Mouse (Mus musculus): Measurements from ENCODE around the gene Cul7. TPM values are rescaled to one million over a fixed set of nuclear protein-coding genes. Genes with fewer than 3 reads are reported as not detected.
A peak's percentile ranks its signal among the peaks of the same experiment; 100 is the strongest.

The Cul7 gene
- total RNA-seq, 2 experiments from 2014 or later, result 8.8 to 14.4 TPM

DNA sequence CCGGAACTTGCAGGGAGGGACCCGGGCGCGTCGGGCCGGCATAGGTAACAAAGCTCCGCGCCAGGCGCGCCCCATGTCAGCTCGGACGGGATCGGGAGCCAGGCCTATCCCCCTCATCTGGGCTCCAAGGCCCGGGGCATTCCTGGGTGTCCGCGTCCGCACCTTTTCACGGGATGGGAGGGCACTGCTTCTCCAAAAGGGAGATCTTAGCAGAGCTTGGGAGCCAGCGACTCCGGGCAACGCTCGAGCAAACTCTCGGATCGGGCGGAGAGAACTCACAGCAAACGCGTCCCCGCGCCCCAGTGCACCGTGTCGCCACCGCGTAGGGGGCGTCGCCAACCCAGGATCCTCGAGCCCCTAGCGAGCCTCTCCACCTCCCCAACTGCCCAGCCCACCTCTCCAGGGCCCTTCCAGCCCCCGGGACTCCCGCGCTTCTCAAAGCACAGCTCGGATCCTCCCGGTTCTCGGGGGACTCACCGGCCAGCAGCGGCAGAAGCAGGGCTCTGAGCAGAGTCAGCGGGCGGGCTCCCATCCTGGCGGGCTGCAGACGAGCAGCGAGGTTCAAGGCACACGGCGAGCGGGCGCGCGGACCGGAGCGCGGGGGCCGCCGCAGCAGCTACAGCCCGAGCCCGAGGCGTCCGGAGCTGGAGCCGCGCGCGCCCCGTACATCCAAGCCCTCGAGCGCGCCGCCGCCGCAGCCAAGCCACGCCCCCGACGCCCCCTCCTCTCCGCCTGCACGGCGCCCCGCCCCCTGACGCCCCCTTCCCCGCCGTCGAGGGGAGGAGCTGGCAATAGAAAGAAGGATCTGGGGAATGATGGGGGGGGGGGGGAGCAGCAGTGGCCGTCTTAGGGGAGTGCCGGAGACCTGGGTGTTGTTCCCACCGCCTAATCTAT lies 21.1 kb upstream of the Cul7 start, which contains the start of gene Ptk7:
TSS of gene Ptk7 (minus strand) at position 714 of the 894 bp plus-strand sequence.
- peak; percentile 63 for DNase-seq

DNA sequence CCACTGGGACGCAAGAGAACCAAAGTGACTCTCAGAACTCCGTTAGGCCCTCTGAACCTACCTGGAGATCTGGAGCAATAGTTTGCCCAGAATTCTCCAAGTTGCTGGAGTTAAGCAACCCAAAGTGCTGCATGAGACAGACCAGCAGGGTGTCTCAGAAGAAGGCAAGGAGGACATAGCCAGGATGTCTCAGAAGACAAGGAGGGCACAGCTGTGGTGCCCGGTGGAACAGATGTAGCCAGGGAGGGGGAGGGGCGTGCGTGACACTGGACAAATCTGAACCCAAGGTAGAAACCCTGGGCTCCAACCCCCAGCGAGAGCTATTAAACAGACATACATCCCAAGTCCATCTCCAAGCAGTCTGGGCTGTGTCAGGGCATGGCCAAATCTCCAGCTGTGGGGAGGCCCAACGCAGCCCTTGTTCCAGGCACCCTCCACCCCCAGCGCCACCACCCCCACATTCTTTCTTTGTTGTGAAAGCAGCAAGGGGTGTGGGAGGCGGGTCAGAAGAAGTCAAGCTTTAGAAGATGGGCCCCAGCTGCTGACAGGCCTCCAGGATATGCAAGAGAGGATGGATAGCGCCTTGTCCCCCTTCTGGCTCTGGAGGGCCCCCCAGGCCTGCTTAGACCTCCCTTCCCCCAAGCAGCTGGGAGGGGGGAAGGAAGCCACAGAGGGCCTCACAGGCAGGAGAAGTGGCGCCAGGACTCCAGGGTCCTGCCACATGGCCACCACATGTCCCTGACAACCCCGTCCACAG lies 20.3 kb upstream of the Cul7 start:
- DNase-seq, result no peak

DNA sequence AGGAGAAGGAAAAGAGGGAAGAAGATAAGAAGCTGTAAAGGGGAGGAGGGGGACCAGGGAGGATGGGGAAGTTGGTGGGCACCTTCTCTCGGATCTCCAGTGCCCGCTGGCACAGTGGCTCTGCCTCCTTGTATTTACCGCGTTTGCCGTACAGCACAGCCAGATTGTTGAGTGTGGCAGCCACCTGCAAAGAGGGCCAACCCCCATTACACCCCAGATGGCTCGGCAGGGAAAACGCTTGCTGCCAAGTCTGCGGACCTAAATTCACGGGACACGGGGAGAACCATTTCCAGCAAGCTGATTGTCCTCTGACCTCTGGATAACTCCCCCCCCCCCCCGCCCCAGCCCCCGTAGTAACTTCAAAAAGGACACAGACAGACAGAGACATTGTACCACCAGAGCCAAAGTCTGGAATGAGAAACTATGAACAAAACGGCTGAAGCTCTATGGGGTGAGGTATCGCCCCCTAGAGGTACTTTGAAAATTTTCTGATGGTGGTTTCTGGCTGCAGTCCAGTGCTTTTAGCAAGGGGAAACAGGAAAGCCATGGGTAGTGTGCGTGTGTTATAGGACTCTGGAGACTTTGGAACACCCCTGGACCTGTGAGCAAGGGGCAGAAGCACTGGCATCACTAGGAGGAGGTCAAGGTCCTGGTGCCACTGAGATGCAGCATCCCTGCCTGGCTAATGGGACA lies 13.2 kb upstream of the Cul7 start:
- DNase-seq, result peak; percentile 42

DNA sequence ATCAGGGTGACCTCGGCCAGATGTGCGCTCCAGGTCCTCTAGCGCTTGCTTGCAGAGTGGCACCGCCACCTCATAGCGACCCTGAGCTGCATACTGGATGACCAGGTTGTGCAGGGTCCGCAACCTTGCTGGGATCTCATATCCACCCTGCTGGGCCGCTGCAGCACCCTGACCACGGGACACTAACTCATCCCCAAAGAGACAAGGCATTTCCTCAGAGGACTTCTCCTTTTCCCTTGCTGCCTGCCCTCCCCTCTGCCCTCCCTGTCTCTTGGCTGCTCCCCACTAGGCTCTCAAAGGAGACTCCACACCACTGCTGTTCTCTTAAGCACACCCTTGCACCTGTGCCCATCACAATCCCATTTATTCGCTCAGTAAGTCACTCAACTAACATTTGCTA lies 10.2 kb upstream of the Cul7 start:
- DNase-seq, result no peak

DNA sequence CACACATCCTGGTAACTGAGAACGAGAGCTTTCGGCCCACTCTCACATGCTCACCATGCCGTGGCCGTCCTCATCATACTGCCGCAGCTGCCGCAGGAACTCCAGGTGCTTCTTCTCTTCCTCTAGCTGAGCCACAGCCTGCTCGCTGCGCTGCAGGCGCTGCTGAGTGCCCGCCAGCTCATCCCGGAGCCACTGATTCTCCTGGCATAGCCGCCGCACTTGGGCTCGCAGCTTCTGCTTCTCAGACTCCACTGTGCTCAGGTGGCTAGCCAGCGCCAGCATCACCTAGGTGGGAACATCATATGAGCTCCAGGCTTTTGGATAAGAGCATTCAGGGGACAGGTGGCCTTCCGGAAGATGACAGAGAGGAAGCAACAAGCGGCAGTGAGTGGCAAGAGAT lies 8.1 kb upstream of the Cul7 start:
- DNase-seq, result no peak

DNA sequence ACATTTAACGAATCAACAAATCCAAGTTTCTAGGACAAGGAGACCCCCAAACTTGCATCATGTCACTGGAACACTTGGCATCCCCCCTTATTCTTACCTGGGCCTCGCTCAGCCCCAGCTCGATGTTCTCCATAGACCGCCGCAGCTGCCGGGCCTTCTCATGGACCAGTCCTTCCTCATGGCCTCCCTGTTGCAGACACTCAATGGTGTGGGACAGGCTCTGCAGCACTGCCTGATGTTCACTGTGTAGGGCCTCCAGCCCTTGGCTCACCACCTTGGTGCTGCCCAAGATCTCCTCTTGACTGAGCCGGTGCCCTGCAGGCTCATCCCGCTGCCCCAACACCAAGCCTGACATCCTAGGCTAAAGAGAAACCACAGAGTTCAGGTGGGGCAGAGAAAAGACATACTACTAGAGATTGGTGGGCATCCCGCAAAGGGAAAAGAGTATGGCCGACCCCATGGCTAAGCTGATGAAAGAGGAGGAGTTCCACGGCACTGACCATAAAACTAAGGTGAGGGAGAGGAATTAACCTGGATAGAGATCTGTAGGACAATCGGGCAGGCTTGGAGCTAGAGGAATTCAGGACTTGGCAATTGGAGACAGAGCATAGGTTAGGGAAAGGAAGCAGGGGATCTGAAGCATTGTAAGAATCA lies 5.9 kb upstream of the Cul7 start:
- DNase-seq, result no peak

DNA sequence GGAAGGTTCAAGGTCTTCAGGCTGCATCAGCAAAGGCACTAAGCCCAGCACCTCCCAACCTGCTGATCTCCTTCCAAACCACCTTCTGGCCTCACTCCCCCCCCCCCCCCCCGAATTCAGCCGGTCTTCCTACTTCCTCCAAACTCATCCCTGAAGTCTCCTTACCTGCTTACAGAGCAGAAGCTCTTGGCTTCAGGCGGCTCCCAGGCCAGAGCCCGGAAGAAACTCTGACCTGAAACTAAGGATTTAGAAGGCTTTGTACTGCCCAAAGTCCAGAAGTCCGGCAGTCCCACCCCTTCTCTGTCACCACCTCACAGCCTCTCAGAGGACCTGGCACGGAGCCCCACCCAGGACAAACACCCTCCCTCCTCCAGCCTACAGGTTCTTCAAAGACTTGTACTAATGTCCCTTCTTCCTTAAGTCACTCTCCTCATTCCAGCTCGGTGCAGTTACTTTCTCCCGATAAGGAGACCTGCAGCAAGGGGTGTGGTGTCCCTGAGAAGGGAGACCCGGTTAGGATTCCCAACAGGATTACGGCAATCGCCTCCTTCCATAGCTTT lies 5.1 kb upstream of the Cul7 start:
- DNase-seq, result no peak

DNA sequence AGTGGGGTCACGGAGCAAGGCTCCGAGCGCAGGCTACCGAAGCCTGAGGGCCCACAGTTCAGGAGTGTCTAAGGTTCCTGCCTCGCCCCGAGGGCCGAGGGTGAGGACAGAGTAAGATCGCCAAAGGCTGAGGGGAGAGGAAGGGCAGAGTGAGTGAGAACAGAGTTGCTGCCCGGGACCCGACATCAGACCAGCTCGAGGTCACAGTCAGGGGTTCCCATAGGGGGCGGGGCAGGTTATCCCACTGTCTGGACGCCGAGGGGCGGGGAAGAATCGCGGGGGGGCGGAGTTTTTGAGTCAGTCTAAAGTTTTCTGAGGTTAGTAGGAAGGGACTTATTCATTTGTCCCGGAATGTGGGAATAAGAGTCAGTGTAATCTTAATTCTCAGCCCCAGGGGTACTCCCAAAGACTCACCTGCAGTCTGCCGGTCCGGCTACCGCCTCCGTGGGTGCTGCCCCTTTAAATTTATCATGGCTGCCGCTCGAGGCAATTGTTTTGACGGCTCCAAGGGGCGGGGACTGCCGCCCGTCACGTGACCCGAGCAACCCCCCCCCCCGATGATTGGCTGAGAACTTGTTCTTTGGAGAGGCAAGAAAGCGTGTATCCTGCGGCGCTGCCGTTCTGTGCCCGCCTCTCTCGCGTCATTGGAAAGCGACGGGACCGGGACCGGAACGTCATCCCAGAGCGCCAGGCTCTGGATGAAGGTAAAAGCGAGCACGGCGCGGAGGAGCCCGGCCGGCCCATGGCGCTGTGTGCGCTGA lies 4.4 kb upstream of the Cul7 start, which contains the start of the genes Klc4 and Mrpl2:
TSS of gene Klc4 (minus strand) at position 462 of the 761 bp plus-strand sequence.
TSS of gene Mrpl2 (plus strand) at position 669 of the 761 bp plus-strand sequence.
- DNase-seq, result peak; percentile 98

DNA sequence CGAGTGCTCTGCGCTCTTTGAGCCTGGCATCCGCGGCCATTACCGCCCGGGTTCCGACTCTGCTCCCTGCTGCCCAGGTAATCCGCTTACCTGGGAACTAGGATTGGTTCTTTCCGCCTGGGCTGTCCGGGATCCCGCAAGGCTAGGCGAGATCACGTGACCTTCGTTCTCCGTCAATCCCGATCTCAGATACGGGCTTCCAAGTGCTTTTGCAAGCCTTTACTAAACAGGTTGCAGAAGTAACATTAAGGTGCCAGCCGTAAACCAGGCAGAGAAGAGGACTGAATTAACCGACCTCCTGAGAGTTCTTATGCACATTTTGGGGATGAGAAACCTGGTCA lies 3.8 kb upstream of the Cul7 start:
- no peak for DNase-seq

DNA sequence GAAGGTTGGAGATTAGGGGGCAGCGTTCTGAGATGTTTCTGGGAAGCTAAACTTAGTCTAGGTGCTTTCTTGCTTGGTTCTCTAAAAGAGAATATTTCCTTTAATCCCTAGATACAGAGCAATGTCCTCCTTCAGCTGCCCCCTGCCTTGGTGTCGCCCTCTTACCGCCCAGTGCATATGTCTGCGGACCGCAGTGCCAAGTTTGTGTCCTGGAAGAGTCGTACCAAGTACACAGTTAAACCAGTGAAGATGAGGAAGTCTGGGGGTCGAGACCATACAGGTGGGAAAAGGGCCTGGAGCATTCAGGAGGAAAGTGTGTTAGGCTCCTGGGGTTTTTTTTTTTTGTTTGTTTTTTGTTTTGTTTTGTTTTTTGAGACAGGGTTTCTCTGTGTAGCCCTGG lies 2.9 kb upstream of the Cul7 start:
- no peak for DNase-seq

DNA sequence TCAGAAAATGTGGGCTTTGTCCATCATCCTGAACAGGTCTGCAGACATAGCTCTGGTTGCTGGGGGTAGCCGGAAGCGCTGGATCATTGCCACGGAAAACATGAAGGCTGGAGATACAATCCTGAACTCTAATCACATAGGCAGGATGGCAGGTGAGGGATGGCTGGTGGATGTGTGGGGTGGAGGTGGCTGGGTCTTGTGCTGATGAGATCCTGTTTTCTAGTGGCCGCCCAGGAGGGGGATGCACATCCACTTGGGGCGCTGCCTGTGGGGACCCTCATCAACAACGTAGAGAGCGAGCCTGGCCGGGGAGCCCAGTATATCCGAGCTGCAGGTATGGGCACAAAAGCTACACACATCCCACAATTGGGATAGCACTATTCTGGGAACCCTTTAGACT lies 1.7 kb upstream of the Cul7 start:
- DNase-seq, result no peak

DNA sequence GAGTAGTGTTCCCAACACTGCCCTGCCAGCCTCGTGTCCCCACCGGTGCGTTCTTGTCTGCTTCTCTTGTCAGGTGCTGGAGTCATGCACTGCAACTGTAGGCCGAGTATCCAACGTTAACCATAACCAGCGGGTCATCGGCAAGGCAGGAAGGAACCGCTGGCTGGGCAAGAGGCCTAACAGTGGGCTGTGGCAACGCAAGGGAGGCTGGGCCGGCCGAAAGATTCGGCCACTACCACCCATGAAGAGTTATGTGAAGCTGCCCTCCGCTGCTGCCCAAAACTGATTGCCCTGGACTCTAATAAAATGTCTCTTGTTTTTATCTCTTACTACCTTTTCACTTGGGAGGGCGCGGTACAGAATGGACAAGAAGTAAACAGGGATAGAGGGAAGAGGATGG lies 326 bp upstream of the Cul7 start:
- no peak for DNase-seq

DNA sequence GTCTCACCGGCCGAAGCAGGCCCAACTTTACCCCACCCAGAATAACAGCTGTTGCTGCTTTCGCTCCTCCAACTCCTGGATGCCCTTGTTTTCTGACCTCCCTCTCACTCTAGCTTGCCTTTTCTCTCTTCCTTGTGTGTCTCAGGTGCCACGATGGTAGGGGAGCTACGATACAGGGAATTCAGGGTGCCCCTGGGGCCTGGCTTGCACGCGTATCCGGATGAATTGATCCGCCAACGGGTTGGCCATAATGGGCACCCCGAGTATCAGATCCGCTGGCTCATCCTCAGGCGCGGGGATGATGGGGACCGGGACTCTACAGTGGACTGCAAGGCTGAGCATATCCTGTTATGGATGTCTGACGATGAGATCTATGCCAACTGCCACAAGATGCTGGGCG lies 1.2 kb downstream of the Cul7 start:
- no peak for DNase-seq

DNA sequence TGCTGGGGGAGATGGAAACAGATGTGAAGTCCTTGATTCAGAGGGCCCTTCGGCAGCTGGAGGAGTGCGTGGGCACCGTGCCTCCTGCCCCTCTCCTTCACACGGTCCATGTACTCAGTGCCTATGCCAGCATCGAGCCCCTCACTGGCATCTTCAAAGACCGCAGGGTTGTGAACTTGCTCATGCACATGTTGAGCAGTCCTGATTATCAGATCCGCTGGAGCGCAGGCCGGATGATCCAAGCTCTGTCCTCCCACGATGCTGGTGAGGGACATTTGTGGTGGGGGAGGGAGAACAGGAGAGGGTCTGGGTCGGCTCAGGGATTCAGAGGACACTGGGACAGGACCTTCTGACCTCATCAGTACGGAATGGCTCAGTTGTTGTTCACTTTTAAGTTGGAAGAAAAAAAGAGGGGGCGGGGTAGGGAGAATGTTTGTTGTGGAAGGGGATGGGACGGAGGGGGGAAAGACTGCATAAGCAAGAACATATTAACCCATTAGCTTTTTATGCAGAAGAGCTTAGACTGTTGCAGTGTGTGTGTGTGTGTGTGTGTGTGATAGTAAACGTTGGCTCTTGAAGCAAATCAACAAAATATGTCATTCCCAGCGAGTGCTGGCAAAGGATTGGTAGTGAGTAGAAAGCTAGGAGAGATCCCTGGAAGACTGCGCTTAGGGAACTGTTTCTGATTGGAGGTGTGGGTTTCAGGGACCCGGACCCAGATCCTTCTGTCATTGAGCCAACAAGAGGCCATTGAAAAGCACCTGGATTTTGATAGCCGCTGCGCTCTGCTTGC lies 1.8 kb downstream of the Cul7 start:
- no peak for DNase-seq

DNA sequence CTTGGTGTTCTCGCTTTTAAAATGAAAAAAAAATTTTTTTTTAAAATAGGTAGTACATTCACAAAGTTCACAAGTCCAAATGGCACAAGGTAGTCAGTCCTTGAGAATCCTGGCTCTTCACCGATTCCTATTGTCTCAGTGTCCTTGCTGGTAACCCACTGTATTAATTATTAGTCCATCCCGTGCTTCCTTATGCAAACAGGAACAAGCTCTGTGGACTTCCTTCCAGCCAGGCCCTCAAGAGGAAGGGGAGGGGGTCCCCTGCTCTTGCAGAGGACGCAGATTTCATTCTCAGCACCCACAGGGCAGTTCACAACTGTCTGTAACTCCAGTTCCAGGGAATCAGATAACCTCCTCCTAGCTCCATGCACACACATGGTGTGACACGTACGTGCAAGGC lies 5.9 kb downstream of the Cul7 start:
- no peak for DNase-seq

DNA sequence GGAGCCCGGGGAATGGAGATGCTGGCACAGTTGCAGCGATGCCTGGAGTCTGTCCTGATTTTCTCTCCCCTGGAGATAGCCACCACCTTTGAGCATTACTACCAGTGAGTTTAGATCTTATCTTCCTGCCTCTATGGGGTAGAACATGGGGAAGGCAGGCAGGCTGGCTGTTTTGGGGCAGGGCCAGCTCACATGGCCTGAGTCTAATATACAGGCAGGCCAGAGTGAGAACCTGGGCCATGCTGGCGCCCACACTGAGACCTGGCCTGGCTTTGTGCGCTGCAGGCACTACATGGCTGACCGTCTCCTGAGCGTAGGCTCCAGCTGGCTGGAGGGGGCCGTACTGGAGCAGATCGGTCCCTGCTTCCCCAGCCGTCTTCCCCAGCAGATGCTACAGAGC lies 11.2 kb downstream of the Cul7 start:
- no peak for DNase-seq

DNA sequence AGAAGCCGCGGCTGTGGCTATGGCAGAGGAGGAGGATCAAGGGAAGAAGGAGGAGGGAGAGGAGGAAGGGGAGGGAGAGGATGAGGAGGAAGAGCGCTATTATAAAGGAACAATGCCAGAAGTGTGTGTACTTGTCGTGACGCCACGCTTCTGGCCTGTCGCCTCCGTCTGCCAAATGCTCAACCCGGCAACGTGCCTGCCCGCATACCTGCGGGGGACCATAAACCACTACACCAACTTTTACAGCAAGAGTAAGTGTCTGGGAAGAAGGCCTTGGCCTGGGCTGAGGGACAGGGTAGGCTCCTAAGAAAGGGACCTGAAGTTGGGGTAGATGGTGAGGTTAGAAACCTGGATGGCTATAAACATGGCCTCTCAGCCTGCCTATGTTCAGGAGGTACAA lies 11.8 kb downstream of the Cul7 start:
- no peak for DNase-seq

DNA sequence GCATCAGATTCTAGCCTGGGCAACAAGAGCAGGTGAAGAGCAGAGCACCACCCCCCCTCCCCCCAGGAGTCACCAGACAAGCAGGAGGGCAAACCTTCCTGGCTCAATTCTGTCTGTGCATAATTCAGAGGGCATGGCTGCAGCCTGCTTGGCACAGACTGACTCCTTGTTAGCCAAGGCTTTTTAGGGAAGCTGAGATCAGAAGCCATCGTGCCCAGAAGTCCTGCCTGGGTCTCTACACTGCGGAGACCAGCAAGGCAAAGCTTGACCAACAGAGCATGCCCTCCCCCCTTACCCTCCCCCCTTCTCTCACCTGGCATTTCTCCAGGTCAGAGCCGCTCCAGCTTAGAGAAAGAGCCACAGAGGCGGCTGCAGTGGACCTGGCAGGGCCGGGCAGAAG lies 12.6 kb downstream of the Cul7 start:
- DNase-seq, result peak; percentile 64

DNA sequence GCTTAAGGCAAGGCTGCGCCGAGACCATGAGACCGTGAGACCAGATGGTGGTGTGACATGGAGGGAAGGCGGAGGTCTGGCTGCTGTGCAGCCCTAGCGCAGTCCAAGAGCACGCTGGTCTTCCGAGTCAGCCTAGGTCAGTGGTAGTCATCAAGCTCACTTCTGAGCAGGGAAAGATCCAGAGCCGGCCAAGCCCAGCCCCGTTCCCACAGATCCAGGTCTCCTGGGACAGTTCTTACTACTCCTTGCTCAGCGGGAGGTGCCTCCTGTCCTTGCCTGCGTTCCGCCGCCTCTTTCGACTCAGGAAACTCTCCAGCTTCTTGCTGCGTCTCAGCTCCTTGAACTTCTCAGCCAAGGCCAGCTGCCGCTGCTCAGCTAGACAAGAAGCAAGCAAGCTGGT lies 17.6 kb downstream of the Cul7 start:
- DNase-seq, result no peak

DNA sequence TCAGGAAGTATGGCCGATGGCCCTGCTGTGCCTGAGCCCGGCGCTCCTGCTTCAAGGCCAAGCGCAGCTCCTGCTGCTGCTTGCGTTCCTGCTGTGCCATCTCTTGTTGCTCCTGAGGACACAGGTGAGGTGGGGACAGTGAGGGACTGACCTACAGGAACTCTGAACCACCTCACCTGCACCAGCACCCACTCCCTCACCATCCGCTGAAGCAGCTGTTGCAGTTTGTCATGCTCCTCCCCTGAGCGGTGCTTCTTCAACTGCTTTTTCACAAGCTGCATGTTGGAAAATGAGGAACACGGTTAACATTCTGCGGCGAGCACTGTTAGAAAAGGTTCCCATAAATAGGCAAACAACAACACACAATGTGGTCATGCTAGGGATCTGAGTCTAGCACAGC lies 19.8 kb downstream of the Cul7 start:
- no peak for DNase-seq

All from gastrocnemius, postnatal 25 days (tissue).